Mouse (Mus musculus) heart, postnatal 25 days (tissue): Measurements from ENCODE around the gene Tspan1. TPM values are rescaled to one million over a fixed set of nuclear protein-coding genes. Genes with fewer than 3 reads are reported as not detected.

Experiments used
- DNase-seq: peaks from one replicate; pipeline ENCODE4 v3.0.0; 2022; ENCODE audit warnings: low spot score
- intact Hi-C: fragments of 180-260 bp; cut with DNase I; formaldehyde crosslinking; loops from one replicate; pipeline ENCODE4 v1.15.1; 2025
- total RNA-seq, 2 experiments: library from RNA; stranded (reverse); gene quantifications; 2 replicates each; pipeline ENCODE4 v1.2.3; 2021

Tspan1 gene
- total RNA-seq, 2 experiments from 2014 or later: not detected

GRCm38 (mm10) chr4:116137421-116137996 is 29.9 kb downstream of the Tspan1 start:
- no peak for DNase-seq
- intact Hi-C loops: no loop called here

GRCm38 (mm10) chr4:116134990-116135389 is 32.4 kb downstream of the Tspan1 start:
- DNase-seq: no peak
- intact Hi-C loops: loop anchor here (1.0 kb wide), 1 partner anchor 33 kb away; no protein-coding TSS in a partner anchor

- intact Hi-C loops: no loop called here
- DNase-seq: no peak
Observed at GRCm38 (mm10) chr4:116133126-116133525, 34.3 kb downstream of the Tspan1 start.

GRCm38 (mm10) chr4:116127956-116128355 is 39.4 kb downstream of the Tspan1 start:
- intact Hi-C loops: no loop called here
- no peak for DNase-seq

- intact Hi-C loops: no loop called here
- DNase-seq: no peak
Observed at GRCm38 (mm10) chr4:116125803-116126386, 41.5 kb downstream of the Tspan1 start.

GRCm38 (mm10) chr4:116123602-116124519 is 43.5 kb downstream of the Tspan1 start, which contains the start of the genes Rad54l and Pomgnt1:
TSS of gene Rad54l (minus strand) at chr4:116123690.
TSS of gene Pomgnt1 (plus strand) at chr4:116123840.
- intact Hi-C loops: no loop called here
- peak; percentile 62 for DNase-seq

- no peak for DNase-seq
- intact Hi-C loops: no loop called here
Observed at GRCm38 (mm10) chr4:116122762-116123161, 44.6 kb downstream of the Tspan1 start.

Other genes with a start within 250 kb of the Tspan1 start
- not detected for gene Dmbx1, start 227.7 kb downstream of the Tspan1 start, total RNA-seq
- under 1 TPM; 0.13 to 0.17 TPM for gene Faah, start 149.7 kb downstream of the Tspan1 start, total RNA-seq
- 10 to 100 TPM; 24.5 to 27.9 TPM for gene Nsun4, start 113.7 kb downstream of the Tspan1 start, total RNA-seq
- 1,000 to 10,000 TPM; 1,988 to 2,066 TPM for gene Uqcrh, start 92.5 kb downstream of the Tspan1 start, total RNA-seq
- 10 to 100 TPM; 24.6 to 29.4 TPM for gene Lrrc41, start 92.3 kb downstream of the Tspan1 start, total RNA-seq
- under 1 TPM; 0.29 to 0.53 TPM for gene Rad54l, start 43.9 kb downstream of the Tspan1 start, total RNA-seq
- 10 to 100 TPM; 61.8 to 62.7 TPM for gene Pomgnt1, start 43.8 kb downstream of the Tspan1 start, total RNA-seq
- gene Lurap1, start 16.3 kb downstream of the Tspan1 start, total RNA-seq: 1 to 10 TPM; 3.3 to 3.9 TPM
- gene 1700042G07Rik, start 5.8 kb upstream of the Tspan1 start, total RNA-seq: not detected
- under 1 TPM in 1 of 2 experiments, not detected in 1; 0.39 TPM for gene Gm49337, start 5.8 kb upstream of the Tspan1 start, total RNA-seq
- gene Pik3r3, start 54.0 kb upstream of the Tspan1 start, total RNA-seq: 10 to 100 TPM; 12.9 to 13.1 TPM